Mouse (Mus musculus) embryonic stem cell, embryonic (primary cell): ENCODE measurements at regions not wholly inside any gene's neighbourhood (a gene's known extent, or its start where the extent isn't known, plus 50 kb on each side); places are given as distances from the start of the nearest gene placed in this dataset.
"Not testable (repeated sequence)": the region's sequence is repeated elsewhere in the genome, so short reads cannot be mapped to it uniquely, and the experiment has no call there.

Source experiments
- CTCF ChIA-PET, 4 experiments: fragments of 300-600 bp in 2 of 4; fragments of 350-600 bp in 2 of 4; sonication (Branson Sonifier 250); formaldehyde crosslinking; loops; one replicate each; lab custom pipeline; 2022; ENCODE audit warnings: inconsistent platforms in 2 of 4; lab: Charles Lee
- POLR2A ChIA-PET, 4 experiments: fragments of 300-600 bp in 2 of 4; fragments of 350-600 bp in 2 of 4; sonication (Branson Sonifier 250); formaldehyde crosslinking; loops; one replicate each; lab custom pipeline; 2022; ENCODE audit warnings: antibody characterized with exemption in 4 of 4, inconsistent platforms in 1 of 4; lab: Charles Lee

- CTCF ChIA-PET: no interaction called here
- POLR2A ChIA-PET: no interaction called here
Measured at GRCm38 (mm10) chr6:109125447-109125846, 297.0 kb downstream of the Edem1 start.

GRCm38 (mm10) chr6:109127203-109127602, 298.8 kb downstream of the Edem1 start:
- ChIA-PET CTCF (no interaction called here), POLR2A (no interaction called here)

GRCm38 (mm10) chr6:109146111-109146510, 317.7 kb downstream of the Edem1 start:
- ChIA-PET CTCF (no interaction called here), POLR2A (no interaction called here)

GRCm38 (mm10) chr6:109149043-109149442, 320.6 kb downstream of the Edem1 start:
- ChIA-PET CTCF (interaction anchor here in 1 of 4 experiments (0.6 kb wide), 1 partner anchor 195 kb away, joined by 5 read pairs; no protein-coding TSS in a partner anchor), POLR2A (interaction anchor here in 2 of 4 experiments (0.6 kb wide), 2 partner anchors 450 to 1076 kb away, joined by 3 to 4 read pairs; no protein-coding TSS in a partner anchor)

- ChIA-PET CTCF (no interaction called here), POLR2A (no interaction called here)
Measured at GRCm38 (mm10) chr6:109150023-109150911, 321.8 kb downstream of the Edem1 start.

GRCm38 (mm10) chr6:109150912-109151256, 322.4 kb downstream of the Edem1 start:
- ChIA-PET CTCF (no interaction called here), POLR2A (no interaction called here)

GRCm38 (mm10) chr6:109153624-109154023, 325.2 kb downstream of the Edem1 start:
- CTCF ChIA-PET: interaction anchor here in 1 of 4 experiments (0.6 kb wide), 1 partner anchor 202 kb away, joined by 4 read pairs; no protein-coding TSS in a partner anchor
- POLR2A ChIA-PET: no interaction called here

- ChIA-PET CTCF (no interaction called here), POLR2A (no interaction called here)
Measured at GRCm38 (mm10) chr6:109159561-109159960, 331.1 kb downstream of the Edem1 start.

- ChIA-PET CTCF (no interaction called here), POLR2A (no interaction called here)
Measured at GRCm38 (mm10) chr6:109167439-109167838, 339.0 kb downstream of the Edem1 start.

GRCm38 (mm10) chr6:109172104-109172850, 343.8 kb downstream of the Edem1 start:
- POLR2A ChIA-PET: no interaction called here
- CTCF ChIA-PET: no interaction called here

- CTCF ChIA-PET: no interaction called here
- POLR2A ChIA-PET: no interaction called here
Measured at GRCm38 (mm10) chr6:109173015-109173414, 344.6 kb downstream of the Edem1 start.

- ChIA-PET POLR2A (no interaction called here), CTCF (interaction anchor here in 1 of 4 experiments (0.6 kb wide), 1 partner anchor 440 kb away, joined by 8 read pairs; no protein-coding TSS in a partner anchor)
Measured at GRCm38 (mm10) chr6:109176876-109177275, 348.4 kb downstream of the Edem1 start.

- POLR2A ChIA-PET: no interaction called here
- CTCF ChIA-PET: no interaction called here
Measured at GRCm38 (mm10) chr6:109182878-109183277, 354.4 kb downstream of the Edem1 start.

GRCm38 (mm10) chr6:109193061-109193460, 364.6 kb downstream of the Edem1 start:
- POLR2A ChIA-PET, CTCF ChIA-PET: not testable (repeated sequence)

GRCm38 (mm10) chr6:109193603-109194002, 365.2 kb downstream of the Edem1 start:
- POLR2A ChIA-PET: no interaction called here

GRCm38 (mm10) chr6:109209699-109210098, 381.3 kb downstream of the Edem1 start:
- POLR2A ChIA-PET: no interaction called here
- CTCF ChIA-PET: no interaction called here

More at GRCm38 (mm10) chr6:109193603-109194002, 365.2 kb downstream of the Edem1 start:
- CTCF ChIA-PET: no interaction called here

- ChIA-PET CTCF (no interaction called here), POLR2A (interaction anchor here in 2 of 4 experiments (0.6 to 0.8 kb wide), 2 partner anchors 14 to 188 kb away, joined by 3 read pairs; no protein-coding TSS in a partner anchor)
Measured at GRCm38 (mm10) chr6:109230391-109230790, 401.9 kb downstream of the Edem1 start.

GRCm38 (mm10) chr6:109233426-109233825, 405.0 kb downstream of the Edem1 start:
- CTCF ChIA-PET: no interaction called here

GRCm38 (mm10) chr6:109245666-109246065, 417.2 kb downstream of the Edem1 start:
- POLR2A ChIA-PET: no interaction called here

More at GRCm38 (mm10) chr6:109233426-109233825, 405.0 kb downstream of the Edem1 start:
- POLR2A ChIA-PET: no interaction called here

GRCm38 (mm10) chr6:109246510-109246909, 418.1 kb downstream of the Edem1 start:
- CTCF ChIA-PET, POLR2A ChIA-PET: not testable (repeated sequence)

More at GRCm38 (mm10) chr6:109245666-109246065, 417.2 kb downstream of the Edem1 start:
- CTCF ChIA-PET: no interaction called here
